Mouse (Mus musculus) liver, adult (tissue): ENCODE results near the gene Ovch2.

Experiments
- GATA4 ChIP-seq: IDR thresholded peaks from 2 replicates; pipeline ENCODE4 v1.6.1; 2014; ENCODE audit warnings: mild to moderate bottlenecking, low read length; ENCODE audit not compliant: insufficient replicate concordance

Gene Ovch2

GRCm38 (mm10) chr7:107749270-107749669 is 51.7 kb downstream of the Ovch2 start:
- TF ChIP-seq GATA4 = no peak

- no peak for TF ChIP-seq GATA4
Observed at GRCm38 (mm10) chr7:107747954-107748353, 53.1 kb downstream of the Ovch2 start.

- no peak for TF ChIP-seq GATA4
Observed at GRCm38 (mm10) chr7:107747476-107747875, 53.5 kb downstream of the Ovch2 start.

- no peak for TF ChIP-seq GATA4
Observed at GRCm38 (mm10) chr7:107746036-107746435, 55.0 kb downstream of the Ovch2 start.

GRCm38 (mm10) chr7:107745111-107745510 is 55.9 kb downstream of the Ovch2 start:
- TF ChIP-seq GATA4 = no peak

- no peak for TF ChIP-seq GATA4
Observed at GRCm38 (mm10) chr7:107744454-107744853, 56.6 kb downstream of the Ovch2 start.

GRCm38 (mm10) chr7:107742963-107743465 is 58.0 kb downstream of the Ovch2 start:
- no peak for TF ChIP-seq GATA4

GRCm38 (mm10) chr7:107738726-107739125 is 62.3 kb downstream of the Ovch2 start:
- TF ChIP-seq GATA4 = no peak

GRCm38 (mm10) chr7:107733162-107733561 is 67.8 kb downstream of the Ovch2 start:
- no peak for TF ChIP-seq GATA4
